22 mouse cellular contexts compared by ENCODE assay signal in genomic region chr2:13484566-13484965, GRCm38 (mm10). TPM values are rescaled to one million over a fixed set of nuclear protein-coding genes. Genes with fewer than 3 reads are reported as not detected.
DNase-seq lines count a peak whose midpoint lies in the region; ATAC-seq lines count a peak whose summit lies in the region.
"Had no signal": no experiment of that assay in that cellular context is flagged by ENCODE, and none has a peak within 500 bp of the region (broad histone marks: within the 10 kb centered on the region; RNA-seq: fewer than 3 reads in every experiment).

No protein-coding gene starts in this region.

- H3K4me1 ChIP-seq in heart, embryonic 11.5 days (ENCODE audit: control insufficient read depth, insufficient read depth, low read length), result no peaks in the 10 kb centered on the region
- 0 out of 2 replicates have a peak, but pooled peaks cover 6% of the 10 kb centered on the region for H3K4me1 ChIP-seq in intestine, embryonic 15.5 days (replicated peaks)
- H3K4me1 ChIP-seq: embryonic facial prominence, embryonic 15.5 days; midbrain, embryonic 13.5 days had no signal

- H3K9me3 ChIP-seq in heart, embryonic 11.5 days (replicated peaks; ENCODE audit: control insufficient read depth, low read length), result no peaks in the 10 kb centered on the region
- no peaks in the 10 kb centered on the region for H3K9me3 ChIP-seq in intestine, embryonic 15.5 days
- H3K9me3 ChIP-seq: embryonic facial prominence, embryonic 15.5 days; limb, embryonic 10.5 days; megakaryocyte, embryonic 14.5 days; midbrain, embryonic 13.5 days had no signal

- no peaks in the 10 kb centered on the region for H3K36me3 ChIP-seq in heart, embryonic 11.5 days (ENCODE audit: control insufficient read depth, insufficient read depth, low read length)
- H3K36me3 ChIP-seq in intestine, embryonic 15.5 days, result no peaks in the 10 kb centered on the region
- H3K36me3 ChIP-seq: embryonic facial prominence, embryonic 15.5 days; limb, embryonic 10.5 days; midbrain, embryonic 13.5 days had no signal

- H3K27ac ChIP-seq in heart, embryonic 11.5 days (ENCODE audit: low read depth, low read length), result no peak overlapping the region
- H3K27ac ChIP-seq in intestine, embryonic 15.5 days, result no peak overlapping the region
- H3K27ac ChIP-seq: embryonic facial prominence, embryonic 15.5 days; gastrocnemius, adult 2 months; limb, embryonic 10.5 days; midbrain, embryonic 13.5 days had no signal

- H3K27me3 ChIP-seq in heart, embryonic 11.5 days (ENCODE audit: control insufficient read depth, insufficient read depth, low read length), result no peaks in the 10 kb centered on the region
- no peaks in the 10 kb centered on the region for H3K27me3 ChIP-seq in intestine, embryonic 15.5 days (replicated peaks)
- H3K27me3 ChIP-seq: embryonic facial prominence, embryonic 15.5 days; midbrain, embryonic 13.5 days had no signal

- peak; percentile 9 to 74 for DNase-seq in adrenal gland, adult (ENCODE audit: inconsistent age in 2 of 2, low spot score in 1 of 2)
- DNase-seq in adrenal gland, adult 18-20 months (ENCODE audit: low spot score in 2 of 2), result no peak
- peak; percentile 31 for DNase-seq in heart, postnatal 10 days
- peak; percentile 28 to 33 for DNase-seq in kidney, postnatal 36 days
- no peak for DNase-seq in kidney, adult 11 months
- no peak for DNase-seq in right cerebral cortex, postnatal 4 days
- DNase-seq: cerebellum, adult 9-10 months; gastrocnemius, adult 2 months; liver, postnatal 0 days; lung, postnatal 10 days; right cerebral cortex, postnatal 14 days; spleen, adult 18-20 months; thymus, postnatal 14 days had no signal

- H3K9ac ChIP-seq in heart, embryonic 11.5 days (ENCODE audit: low read depth, low read length), result no peak overlapping the region
- no peak overlapping the region for H3K9ac ChIP-seq in intestine, embryonic 15.5 days
- H3K9ac ChIP-seq: embryonic facial prominence, embryonic 15.5 days; liver, postnatal 0 days; midbrain, embryonic 13.5 days had no signal

- intact Hi-C loops in heart, postnatal 10 days (cut with DNase I), result no loop called here

- WGBS in heart, embryonic 11.5 days (ENCODE audit: insufficient replicate concordance), result 79% methylated on average over 3 of the region's 3 CpGs
- WGBS in intestine, embryonic 15.5 days, result 62% methylated on average over 3 of the region's 3 CpGs

- no peak overlapping the region for H3K4me3 ChIP-seq in heart, embryonic 11.5 days (ENCODE audit: low read depth, low read length)
- no peak overlapping the region for H3K4me3 ChIP-seq in intestine, embryonic 15.5 days (replicated peaks)
- H3K4me3 ChIP-seq: embryonic facial prominence, embryonic 15.5 days; gastrocnemius, adult 2 months; limb, embryonic 10.5 days; megakaryocyte, embryonic 14.5 days; midbrain, embryonic 13.5 days had no signal

- H3K4me2 ChIP-seq in heart, embryonic 11.5 days, result no peak overlapping the region
- H3K4me2 ChIP-seq in intestine, embryonic 15.5 days (replicated peaks), result no peak overlapping the region
- H3K4me2 ChIP-seq: embryonic facial prominence, embryonic 15.5 days; liver, embryonic 11.5 days; midbrain, embryonic 13.5 days had no signal

- ATAC-seq in heart, embryonic 11.5 days (replicated peaks; ENCODE audit: insufficient number of reproducible peaks, low FRiP score, low TSS enrichment), result no peak
- peak; percentile 73 for ATAC-seq in intestine, embryonic 15.5 days
- ATAC-seq: activated CD4-positive, CD25-positive, alpha-beta regulatory T cell, adult 4 months; forebrain, embryonic 14.5 days; liver, postnatal 0 days; midbrain, embryonic 13.5 days had no signal

RNA-seq across cellular contexts. Expression of gene Cubn, which starts 7.0 kb away (rescaled TPM):
- total RNA-seq in adrenal gland, adult 18-20 months (2021), result under 1 TPM; 0.19 to 0.36 TPM
- 1 to 10 TPM; 1.6 to 1.7 TPM for total RNA-seq in heart, postnatal 10 days (2021)
- polyA plus RNA-seq in heart, embryonic 11.5 days (2014; fragmentation: Nextera tagmentation; extraction: Ambion mirVana), result 0.29 and 0.44 TPM in 2 replicates
- 7.3 and 8.9 TPM in 2 replicates for polyA plus RNA-seq in intestine, embryonic 15.5 days (2015; fragmentation: Nextera tagmentation; extraction: Ambion mirVana)
- polyA plus RNA-seq: liver, postnatal 0 days had no signal

RNA-seq across cellular contexts. Expression of gene Trdmt1, which starts 59.9 kb away (rescaled TPM):
- total RNA-seq in adrenal gland, adult 18-20 months (2021), result 1 to 10 TPM; 2.8 to 3.2 TPM
- total RNA-seq in heart, postnatal 10 days (2021), result 10 to 100 TPM in 1 of 2 experiments, 1 to 10 TPM in 1; 9.4 to 11.1 TPM
- 8.2 and 9.0 TPM in 2 replicates for polyA plus RNA-seq in heart, embryonic 11.5 days (2014; fragmentation: Nextera tagmentation; extraction: Ambion mirVana)
- polyA plus RNA-seq in intestine, embryonic 15.5 days (2015; fragmentation: Nextera tagmentation; extraction: Ambion mirVana), result 8.1 and 10.0 TPM in 2 replicates

Comparison
In these comparisons a context has a peak if more than half of its experiments do, and no peak if none do; other contexts are left out.
1. DNase-seq: peak in adrenal gland, adult (2 of 2), heart, postnatal 10 days (2 of 2) and kidney, postnatal 36 days (2 of 2); none in adrenal gland, adult 18-20 months (0 of 2), kidney, adult 11 months (single experiment) and right cerebral cortex, postnatal 4 days (single experiment).